Comparison of ENCODE assay signal across 9 mouse cellular contexts in genomic region chr7:97356875-97357276, GRCm38 (mm10). TPM values are rescaled to one million over a fixed set of nuclear protein-coding genes. Genes with fewer than 3 reads are reported as not detected.
DNase-seq lines count a peak whose midpoint lies in the region; ATAC-seq lines count a peak whose summit lies in the region.
"Had no signal": no experiment of that assay in that cellular context is flagged by ENCODE, and none has a peak within 500 bp of the region (broad histone marks: within the 10 kb centered on the region; RNA-seq: fewer than 3 reads in every experiment).

No protein-coding gene starts in this region.

- no peaks in the 10 kb centered on the region for H3K36me3 ChIP-seq in heart, embryonic 15.5 days

- H3K4me1 ChIP-seq in heart, embryonic 15.5 days (replicated peaks), result peaks cover 14% of the 10 kb centered on the region

- DNase-seq in cerebellum, adult 11-12 months, result peak; percentile 14
- no peak for DNase-seq in cerebellum, adult 11 months
- peak; percentile 50 for DNase-seq in ovary, adult 18-20 months (ENCODE audit: low spot score)
- DNase-seq in ovary, postnatal 10 days (ENCODE audit: low spot score), result no peak
- peak; percentile 34 for DNase-seq in ovary, postnatal 14 days (ENCODE audit: low spot score)
- DNase-seq in cerebellum, adult 9-11 months, result no peak
- DNase-seq in testis, postnatal 14 days (ENCODE audit: low spot score), result no peak
- DNase-seq: thymus, postnatal 25 days had no signal

- H3K27ac ChIP-seq in heart, embryonic 15.5 days, result 0 out of 2 replicates have a peak overlapping the region, but pooled peaks have one; percentile 27

- no peak for ATAC-seq in heart, embryonic 15.5 days (replicated peaks; ENCODE audit: insufficient number of reproducible peaks, insufficient read depth, low FRiP score, low read depth)

- H3K4me3 ChIP-seq in heart, embryonic 15.5 days, result no peak overlapping the region

- H3K27me3 ChIP-seq in heart, embryonic 15.5 days, result no peaks in the 10 kb centered on the region

- 70% methylated on average over 5 of the region's 5 CpGs for WGBS in heart, embryonic 15.5 days

- H3K9me3 ChIP-seq in heart, embryonic 15.5 days (replicated peaks), result no peaks in the 10 kb centered on the region

- H3K4me2 ChIP-seq in heart, embryonic 15.5 days, result no peak overlapping the region

- no peak overlapping the region for H3K9ac ChIP-seq in heart, embryonic 15.5 days

RNA-seq across cellular contexts. Expression of gene Alg8, which starts 14.5 kb away (rescaled TPM):
- polyA plus RNA-seq in heart, embryonic 15.5 days (2015; fragmentation: Nextera tagmentation; extraction: Ambion mirVana), result 25.8 and 28.2 TPM in 2 replicates

RNA-seq across cellular contexts. Expression of gene Kctd21, which starts 24.7 kb away (rescaled TPM):
- polyA plus RNA-seq in heart, embryonic 15.5 days (2015; fragmentation: Nextera tagmentation; extraction: Ambion mirVana), result 3.5 and 4.5 TPM in 2 replicates

RNA-seq across cellular contexts. Expression of gene Usp35, which starts 25.1 kb away (rescaled TPM):
- polyA plus RNA-seq in heart, embryonic 15.5 days (2015; fragmentation: Nextera tagmentation; extraction: Ambion mirVana), result 0.60 and 1.8 TPM in 2 replicates

RNA-seq across cellular contexts. Expression of gene Ndufc2, which starts 42.9 kb away (rescaled TPM):
- 451 and 701 TPM in 2 replicates for polyA plus RNA-seq in heart, embryonic 15.5 days (2015; fragmentation: Nextera tagmentation; extraction: Ambion mirVana)

Comparison
In these comparisons a context has a peak if more than half of its experiments do, and no peak if none do; other contexts are left out.
1. DNase-seq: peak in cerebellum, adult 11-12 months (single experiment), ovary, adult 18-20 months (single experiment) and ovary, postnatal 14 days (single experiment); none in cerebellum, adult 11 months (single experiment), ovary, postnatal 10 days (single experiment), cerebellum, adult 9-11 months (single experiment) and testis, postnatal 14 days (single experiment).